Mouse (Mus musculus) forebrain, embryonic 12.5 days (tissue): ENCODE data around the gene Ccdc57. TPM values are rescaled to one million over a fixed set of nuclear protein-coding genes. Genes with fewer than 3 reads are reported as not detected.
"Not testable (repeated sequence)": the region's sequence is repeated elsewhere in the genome, so short reads cannot be mapped to it uniquely, and the experiment has no call there.

Source experiments
- ATAC-seq: fragments of 200-750 bp; cut with Nextera tagmentation; 2 replicates; pipeline ENCODE4 v1.8.0; 2017; ENCODE audit warnings: moderate TSS enrichment; ENCODE audit not compliant: low FRiP score
- H3K27ac ChIP-seq: fragments of 300-500 bp; sonication (generic); 2 replicates; pipeline ENCODE4 v1.5.1; 2016; ENCODE audit warnings: mild to moderate bottlenecking
- H3K27me3 ChIP-seq: fragments of 300-500 bp; sonication (generic); 2 replicates; pipeline ENCODE4 v1.6.1; 2016; ENCODE audit warnings: mild to moderate bottlenecking
- H3K36me3 ChIP-seq: fragments of 300-500 bp; sonication (generic); replicated peaks from 2 replicates; pipeline ENCODE4 v1.6.1; 2016; ENCODE audit warnings: mild to moderate bottlenecking
- H3K4me1 ChIP-seq: fragments of 300-500 bp; sonication (generic); 2 replicates; pipeline ENCODE4 v1.6.1; 2016
- H3K4me2 ChIP-seq: fragments of 300-500 bp; sonication (generic); 2 replicates; pipeline ENCODE4 v1.6.1; 2016; ENCODE audit warnings: mild to moderate bottlenecking, moderate library complexity
- H3K4me3 ChIP-seq: fragments of 300-500 bp; sonication (generic); replicated peaks from 2 replicates; pipeline ENCODE4 v1.5.1; 2016; ENCODE audit warnings: mild to moderate bottlenecking
- H3K9ac ChIP-seq: fragments of 300-500 bp; sonication (generic); 2 replicates; pipeline ENCODE4 v1.6.1; 2016; ENCODE audit warnings: mild to moderate bottlenecking
- H3K9me3 ChIP-seq: fragments of 300-500 bp; sonication (generic); 2 replicates; pipeline ENCODE4 v1.6.1; 2016
- WGBS: fragments of 180-500 bp; shearing (Covaris S2); methylation state at CpG from one replicate; pipeline ENCODE4 v1.1.7; 2016; 5-methylcytosine and 5-hydroxymethylcytosine counted together
- polyA plus RNA-seq: library from polyadenylated mRNA; unstranded; fragments of >200 nt; fragmentation: Nextera tagmentation; extraction: Ambion mirVana; gene quantifications from 2 replicates; pipeline ENCODE4 v1.2.1, GENCODE M21; 2016

The Ccdc57 gene
- polyA plus RNA-seq, 1 experiment from 2014 or later, result 8.8 TPM

- H3K4me2 ChIP-seq, H3K9me3 ChIP-seq, H3K27me3 ChIP-seq, H3K9ac ChIP-seq, H3K4me3 ChIP-seq, H3K27ac ChIP-seq, ATAC-seq: not testable (repeated sequence)
- peaks cover 28% of the 10 kb centered on the region for H3K36me3 ChIP-seq
- WGBS, result 97% methylated on average over 6 of the region's 6 CpGs
- H3K4me1 ChIP-seq, result peaks cover 29% of the 10 kb centered on the region
These were observed 151.3 kb downstream of the Ccdc57 start for GRCm38 (mm10) chr11:120781361-120781760.

GRCm38 (mm10) chr11:120779876-120780275 is 152.8 kb downstream of the Ccdc57 start:
- no peaks in the 10 kb centered on the region for H3K9me3 ChIP-seq
- 93% methylated on average over 1 of the region's 1 CpGs for WGBS
- no peak overlapping the region for H3K4me2 ChIP-seq
- H3K27ac ChIP-seq, result no peak overlapping the region
- H3K9ac ChIP-seq, result no peak overlapping the region
- no peak overlapping the region for H3K4me3 ChIP-seq
- ATAC-seq, result no peak
- H3K27me3 ChIP-seq, result no peaks in the 10 kb centered on the region; the same call in 1 of the 2 replicates
- peaks cover 24% of the 10 kb centered on the region for H3K4me1 ChIP-seq
- H3K36me3 ChIP-seq, result peaks cover 21% of the 10 kb centered on the region

GRCm38 (mm10) chr11:120777123-120777522 is 155.5 kb downstream of the Ccdc57 start:
- Histone ChIP-seq H3K27ac (no peak overlapping the region), H3K4me1 (peaks cover 8% of the 10 kb centered on the region), H3K4me3 (no peak overlapping the region), H3K36me3 (peaks cover 20% of the 10 kb centered on the region), H3K9me3 (no peaks in the 10 kb centered on the region), H3K4me2 (no peak overlapping the region), H3K9ac (no peak overlapping the region), H3K27me3 (no peaks in the 10 kb centered on the region; the same call in 1 of the 2 replicates)
- WGBS, result 35% methylated on average over 6 of the region's 6 CpGs
- no peak for ATAC-seq

Other genes with a start within 250 kb of the Ccdc57 start
- gene Cenpx, start 219.1 kb downstream of the Ccdc57 start, polyA plus RNA-seq, result 125 and 127 TPM in 2 replicates
- gene Lrrc45, start 218.9 kb downstream of the Ccdc57 start, polyA plus RNA-seq, result 73.8 and 74.7 TPM in 2 replicates
- gene Rac3, start 211.4 kb downstream of the Ccdc57 start, polyA plus RNA-seq, result 48.3 and 48.5 TPM in 2 replicates
- gene Dcxr, start 205.6 kb downstream of the Ccdc57 start, polyA plus RNA-seq, result 9.1 and 9.2 TPM in 2 replicates
- 0.67 and 0.95 TPM in 2 replicates for gene Cbr2, start 200.8 kb downstream of the Ccdc57 start, polyA plus RNA-seq
- gene Hmga1b, start 170.1 kb downstream of the Ccdc57 start, polyA plus RNA-seq, result 5.2 and 6.1 TPM in 2 replicates
- gene Rfng, start 148.7 kb downstream of the Ccdc57 start, polyA plus RNA-seq, result 58.1 and 63.7 TPM in 2 replicates
- 246 and 247 TPM in 2 replicates for gene Gps1, start 148.6 kb downstream of the Ccdc57 start, polyA plus RNA-seq
- 67.9 and 69.6 TPM in 2 replicates for gene Dus1l, start 136.5 kb downstream of the Ccdc57 start, polyA plus RNA-seq
- gene Fasn, start 108.3 kb downstream of the Ccdc57 start, polyA plus RNA-seq, result 118 and 139 TPM in 2 replicates
- gene Slc16a3, start 15.6 kb upstream of the Ccdc57 start, polyA plus RNA-seq, result 34.2 and 36.4 TPM in 2 replicates
- 150 and 165 TPM in 2 replicates for gene Csnk1d, start 58.5 kb upstream of the Ccdc57 start, polyA plus RNA-seq
- gene Cd7, start 106.5 kb upstream of the Ccdc57 start, polyA plus RNA-seq, result not detected in 2 replicates
- not detected in 2 replicates for gene Sectm1b, start 130.7 kb upstream of the Ccdc57 start, polyA plus RNA-seq
- not detected in 2 replicates for gene Sectm1a, start 148.3 kb upstream of the Ccdc57 start, polyA plus RNA-seq
- gene Tex19.2, start 185.8 kb upstream of the Ccdc57 start, polyA plus RNA-seq, result 0.09 TPM in 1 of 2 replicates, not detected in the other
- gene Tex19.1, start 213.3 kb upstream of the Ccdc57 start, polyA plus RNA-seq, result not detected in 2 replicates
- gene Uts2r, start 227.4 kb upstream of the Ccdc57 start, polyA plus RNA-seq, result not detected in 2 replicates